Mouse (Mus musculus): Measurements from ENCODE around the gene Nr1h4. TPM values are rescaled to one million over a fixed set of nuclear protein-coding genes. Genes with fewer than 3 reads are reported as not detected.

The Nr1h4 gene
- polyA plus RNA-seq, 1 experiment from 2014 or later = 1.2 TPM

DNA sequence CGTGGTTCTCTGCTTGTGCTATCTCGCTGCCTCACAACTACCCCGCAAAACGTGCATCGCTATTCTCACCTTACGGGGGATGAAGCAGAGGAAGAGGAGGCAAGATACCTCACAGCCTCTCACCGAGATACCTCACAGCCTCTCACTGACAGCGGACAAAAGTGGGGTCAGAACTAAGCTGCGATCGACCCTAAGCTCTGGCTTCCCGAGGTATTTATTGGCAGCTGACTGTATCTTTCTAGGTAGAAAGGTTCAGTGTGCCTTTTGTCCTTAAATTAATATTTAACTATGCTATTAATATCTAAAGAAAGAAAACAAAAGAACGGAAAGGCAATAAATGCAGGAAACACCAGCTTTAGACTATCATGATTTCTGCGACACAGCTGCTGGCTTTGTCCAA is 100.6 kb downstream of the Nr1h4 start:
- 87% methylated on average over 13 of the region's 13 CpGs for WGBS
- H3K27me3 ChIP-seq (ENCODE audit: control insufficient read depth, insufficient read depth, low read length) = no peaks in the 10 kb centered on the region
- H3K4me2 ChIP-seq (ENCODE audit: low read length) = no peak overlapping the region
- H3K9ac ChIP-seq (ENCODE audit: low read length) = no peak overlapping the region
- no peak for ATAC-seq (ENCODE audit: insufficient number of reproducible peaks, insufficient read depth, low FRiP score, low read depth)
- no peaks in the 10 kb centered on the region for H3K9me3 ChIP-seq (ENCODE audit: control insufficient read depth, low read length)
- no peak overlapping the region for H3K4me3 ChIP-seq (ENCODE audit: control insufficient read depth in 1 of 2, insufficient read depth in 1 of 2, low read depth in 1 of 2, low read length in 2 of 2)
- no peak overlapping the region for H3K27ac ChIP-seq (replicated peaks in 1 of 2; ENCODE audit: control insufficient read depth in 1 of 2, insufficient read depth in 1 of 2, low read depth in 2 of 2, low read length in 2 of 2)
- peaks cover 79% of the 10 kb centered on the region for H3K36me3 ChIP-seq (ENCODE audit: control insufficient read depth, insufficient read depth, low read length)
- peaks cover 1 to 3% of the 10 kb centered on the region in 2 experiments; a peak in 2 of 4 replicates for H3K4me1 ChIP-seq (ENCODE audit: control insufficient read depth in 2 of 2, insufficient read depth in 2 of 2, low read length in 2 of 2)

DNA sequence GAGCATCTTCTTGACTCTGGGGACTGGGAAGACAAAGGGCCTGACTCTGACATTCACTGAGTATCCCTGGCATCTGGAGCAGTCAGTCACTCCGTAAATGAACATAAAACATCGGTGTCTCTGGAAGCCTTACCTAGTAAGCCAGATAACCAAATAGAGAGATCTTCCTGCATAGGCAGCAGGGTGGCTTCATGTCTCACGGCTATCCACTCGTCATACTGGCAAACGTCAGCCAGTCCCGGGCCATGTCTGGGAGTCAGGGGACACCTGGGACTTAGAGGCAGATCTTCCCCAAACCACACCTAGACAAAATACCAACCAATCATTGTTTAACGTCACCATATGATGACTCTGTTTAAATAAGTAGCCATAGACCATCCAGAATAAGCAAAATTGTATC is 102.6 kb downstream of the Nr1h4 start:
- no peak for ATAC-seq (ENCODE audit: insufficient number of reproducible peaks, insufficient read depth, low FRiP score, low read depth)
- 89% methylated on average over 7 of the region's 7 CpGs for WGBS
- no peak overlapping the region for H3K9ac ChIP-seq (ENCODE audit: low read length)
- no peaks in the 10 kb centered on the region for H3K9me3 ChIP-seq (ENCODE audit: control insufficient read depth, low read length)
- no peak overlapping the region for H3K27ac ChIP-seq (replicated peaks in 1 of 2; ENCODE audit: control insufficient read depth in 1 of 2, insufficient read depth in 1 of 2, low read depth in 2 of 2, low read length in 2 of 2)
- peaks cover 77% of the 10 kb centered on the region for H3K36me3 ChIP-seq (ENCODE audit: control insufficient read depth, insufficient read depth, low read length)
- H3K4me1 ChIP-seq (ENCODE audit: control insufficient read depth in 2 of 2, insufficient read depth in 2 of 2, low read length in 2 of 2) = no peaks in the 10 kb centered on the region; a peak in 1 of 4 replicates
- H3K4me2 ChIP-seq (ENCODE audit: low read length) = no peak overlapping the region
- no peak overlapping the region for H3K4me3 ChIP-seq (ENCODE audit: control insufficient read depth in 1 of 2, insufficient read depth in 1 of 2, low read depth in 1 of 2, low read length in 2 of 2)
- H3K27me3 ChIP-seq (ENCODE audit: control insufficient read depth, insufficient read depth, low read length) = no peaks in the 10 kb centered on the region

DNA sequence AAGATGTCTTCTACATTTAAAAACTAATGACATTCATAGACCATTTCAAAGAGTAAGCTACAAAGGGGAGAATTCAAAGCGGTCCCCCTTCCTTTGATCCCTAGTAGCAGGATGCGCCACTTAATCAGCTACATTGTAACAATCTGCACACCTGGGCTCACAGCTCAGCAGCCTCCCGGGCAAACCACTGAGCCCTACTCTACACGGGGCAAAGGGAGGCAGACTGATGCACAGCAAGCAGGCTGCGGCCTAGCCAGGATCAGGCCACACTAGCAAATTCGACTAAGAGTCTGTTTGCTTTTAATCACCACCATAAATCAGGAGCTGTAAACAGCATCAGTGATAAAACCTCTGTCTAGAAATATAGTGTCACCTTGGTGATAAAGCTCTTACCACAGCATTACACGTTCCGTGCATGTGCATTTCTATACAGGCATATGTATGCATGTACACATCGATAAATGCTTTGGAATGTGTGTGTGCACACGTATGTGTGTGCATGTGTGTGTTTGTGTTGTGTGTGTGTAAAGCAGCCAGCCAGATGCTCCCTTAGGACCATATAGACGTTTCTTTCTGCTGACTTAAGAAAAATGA is 108.5 kb downstream of the Nr1h4 start:
- Histone ChIP-seq H3K27me3 (ENCODE audit: control insufficient read depth, insufficient read depth, low read length) (no peaks in the 10 kb centered on the region), H3K36me3 (ENCODE audit: control insufficient read depth, insufficient read depth, low read length) (peaks cover 93% of the 10 kb centered on the region), H3K9ac (ENCODE audit: low read length) (no peak overlapping the region), H3K27ac (replicated peaks in 1 of 2; ENCODE audit: control insufficient read depth in 1 of 2, insufficient read depth in 1 of 2, low read depth in 2 of 2, low read length in 2 of 2) (no peak overlapping the region), H3K4me1 (ENCODE audit: control insufficient read depth in 2 of 2, insufficient read depth in 2 of 2, low read length in 2 of 2) (no peaks in the 10 kb centered on the region), H3K9me3 (ENCODE audit: control insufficient read depth, low read length) (no peaks in the 10 kb centered on the region), H3K4me3 (ENCODE audit: control insufficient read depth in 1 of 2, insufficient read depth in 1 of 2, low read depth in 1 of 2, low read length in 2 of 2) (no peak overlapping the region), H3K4me2 (ENCODE audit: low read length) (no peak overlapping the region)
- WGBS = 84% methylated on average over 11 of the region's 11 CpGs
- ATAC-seq (ENCODE audit: insufficient number of reproducible peaks, insufficient read depth, low FRiP score, low read depth) = no peak

- H3K4me1 ChIP-seq (ENCODE audit: control insufficient read depth in 2 of 2, insufficient read depth in 2 of 2, low read length in 2 of 2) = no peaks in the 10 kb centered on the region
- no peaks in the 10 kb centered on the region for H3K27me3 ChIP-seq (ENCODE audit: control insufficient read depth, insufficient read depth, low read length)
- H3K9ac ChIP-seq (ENCODE audit: low read length) = no peak overlapping the region
- H3K9me3 ChIP-seq (ENCODE audit: control insufficient read depth, low read length) = no peaks in the 10 kb centered on the region
- H3K36me3 ChIP-seq (ENCODE audit: control insufficient read depth, insufficient read depth, low read length) = peaks cover 87% of the 10 kb centered on the region
- H3K4me2 ChIP-seq (ENCODE audit: low read length) = no peak overlapping the region
- 95% methylated on average over 9 of the region's 9 CpGs for WGBS
- ATAC-seq (ENCODE audit: insufficient number of reproducible peaks, insufficient read depth, low FRiP score, low read depth) = no peak
- no peak overlapping the region for H3K27ac ChIP-seq (replicated peaks in 1 of 2; ENCODE audit: control insufficient read depth in 1 of 2, insufficient read depth in 1 of 2, low read depth in 2 of 2, low read length in 2 of 2)
- no peak overlapping the region for H3K4me3 ChIP-seq (ENCODE audit: control insufficient read depth in 1 of 2, insufficient read depth in 1 of 2, low read depth in 1 of 2, low read length in 2 of 2)
Observed at GRCm38 (mm10) chr10:89424217-89424616, 109.2 kb downstream of the Nr1h4 start.

- Histone ChIP-seq H3K9ac (ENCODE audit: low read length) (no peak overlapping the region), H3K4me3 (ENCODE audit: control insufficient read depth in 1 of 2, insufficient read depth in 1 of 2, low read depth in 1 of 2, low read length in 2 of 2) (no peak overlapping the region), H3K9me3 (ENCODE audit: control insufficient read depth, low read length) (no peaks in the 10 kb centered on the region), H3K4me2 (ENCODE audit: low read length) (no peak overlapping the region), H3K27ac (replicated peaks in 1 of 2; ENCODE audit: control insufficient read depth in 1 of 2, insufficient read depth in 1 of 2, low read depth in 2 of 2, low read length in 2 of 2) (no peak overlapping the region), H3K36me3 (ENCODE audit: control insufficient read depth, insufficient read depth, low read length) (peaks cover 87% of the 10 kb centered on the region), H3K4me1 (ENCODE audit: control insufficient read depth in 2 of 2, insufficient read depth in 2 of 2, low read length in 2 of 2) (no peaks in the 10 kb centered on the region), H3K27me3 (ENCODE audit: control insufficient read depth, insufficient read depth, low read length) (no peaks in the 10 kb centered on the region)
- 87% methylated on average over 9 of the region's 9 CpGs for WGBS
- no peak for ATAC-seq (ENCODE audit: insufficient number of reproducible peaks, insufficient read depth, low FRiP score, low read depth)
Observed at GRCm38 (mm10) chr10:89423164-89423778, 110.1 kb downstream of the Nr1h4 start.

GRCm38 (mm10) chr10:89422504-89423158 is 110.8 kb downstream of the Nr1h4 start:
- Histone ChIP-seq H3K4me1 (ENCODE audit: control insufficient read depth in 2 of 2, insufficient read depth in 2 of 2, low read length in 2 of 2) (no peaks in the 10 kb centered on the region), H3K9ac (ENCODE audit: low read length) (no peak overlapping the region), H3K4me3 (ENCODE audit: control insufficient read depth in 1 of 2, insufficient read depth in 1 of 2, low read depth in 1 of 2, low read length in 2 of 2) (no peak overlapping the region), H3K4me2 (ENCODE audit: low read length) (no peak overlapping the region), H3K9me3 (ENCODE audit: control insufficient read depth, low read length) (no peaks in the 10 kb centered on the region), H3K27ac (replicated peaks in 1 of 2; ENCODE audit: control insufficient read depth in 1 of 2, insufficient read depth in 1 of 2, low read depth in 2 of 2, low read length in 2 of 2) (no peak overlapping the region), H3K36me3 (ENCODE audit: control insufficient read depth, insufficient read depth, low read length) (peaks cover 88% of the 10 kb centered on the region), H3K27me3 (ENCODE audit: control insufficient read depth, insufficient read depth, low read length) (no peaks in the 10 kb centered on the region)
- no peak for ATAC-seq (ENCODE audit: insufficient number of reproducible peaks, insufficient read depth, low FRiP score, low read depth)
- 87% methylated on average over 8 of the region's 8 CpGs for WGBS

GRCm38 (mm10) chr10:89417966-89418365 is 115.4 kb downstream of the Nr1h4 start:
- Histone ChIP-seq H3K9ac (ENCODE audit: low read length) (no peak overlapping the region), H3K4me1 (ENCODE audit: control insufficient read depth in 2 of 2, insufficient read depth in 2 of 2, low read length in 2 of 2) (no peaks in the 10 kb centered on the region), H3K4me2 (ENCODE audit: low read length) (no peak overlapping the region), H3K27me3 (ENCODE audit: control insufficient read depth, insufficient read depth, low read length) (no peaks in the 10 kb centered on the region), H3K27ac (replicated peaks in 1 of 2; ENCODE audit: control insufficient read depth in 1 of 2, insufficient read depth in 1 of 2, low read depth in 2 of 2, low read length in 2 of 2) (no peak overlapping the region), H3K4me3 (ENCODE audit: control insufficient read depth in 1 of 2, insufficient read depth in 1 of 2, low read depth in 1 of 2, low read length in 2 of 2) (no peak overlapping the region), H3K9me3 (ENCODE audit: control insufficient read depth, low read length) (no peaks in the 10 kb centered on the region), H3K36me3 (ENCODE audit: control insufficient read depth, insufficient read depth, low read length) (peaks cover 93% of the 10 kb centered on the region)
- ATAC-seq (ENCODE audit: insufficient number of reproducible peaks, insufficient read depth, low FRiP score, low read depth) = no peak
- WGBS = 98% methylated on average over 2 of the region's 2 CpGs

Measured in heart, embryonic 14.5 days (tissue).